Mouse (Mus musculus): ENCODE measurements around the gene Tspan2.

Gene Tspan2

DNA sequence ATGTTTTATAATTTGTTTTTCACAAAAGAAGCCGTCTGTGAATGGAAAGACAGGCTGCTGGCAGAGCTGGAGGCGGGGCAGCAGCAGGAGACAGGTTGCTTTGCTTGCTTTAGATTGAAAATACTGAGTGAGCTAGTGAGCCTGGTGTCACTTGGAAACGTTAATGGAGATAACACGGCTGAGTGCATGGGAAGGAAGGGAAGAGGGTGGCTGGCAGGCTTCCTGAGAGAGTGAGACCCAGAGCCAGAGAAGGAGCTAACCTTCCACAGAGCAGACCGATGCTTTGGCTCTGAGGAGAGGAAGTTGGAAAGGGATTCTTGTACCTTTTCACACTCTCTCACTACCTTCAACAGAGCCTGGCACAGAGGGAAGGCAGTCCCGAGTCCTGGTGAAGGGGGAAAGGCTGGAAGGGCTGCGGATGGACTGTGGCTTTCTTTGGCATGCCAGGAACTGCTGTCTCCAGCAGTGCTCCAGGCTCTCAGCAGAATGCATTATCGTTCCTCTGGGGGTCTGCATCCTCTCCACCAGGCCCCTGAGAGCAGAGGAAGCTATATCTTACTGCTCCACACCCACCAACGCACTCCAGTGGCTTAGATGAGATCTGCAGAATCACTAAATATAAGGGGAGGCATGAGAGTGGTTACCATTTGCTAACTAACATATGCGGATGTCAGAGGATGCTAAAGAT lies 29.5 kb downstream of the Tspan2 start:
- in situ Hi-C loops (cut with MboI, MseI) = no loop called here

DNA sequence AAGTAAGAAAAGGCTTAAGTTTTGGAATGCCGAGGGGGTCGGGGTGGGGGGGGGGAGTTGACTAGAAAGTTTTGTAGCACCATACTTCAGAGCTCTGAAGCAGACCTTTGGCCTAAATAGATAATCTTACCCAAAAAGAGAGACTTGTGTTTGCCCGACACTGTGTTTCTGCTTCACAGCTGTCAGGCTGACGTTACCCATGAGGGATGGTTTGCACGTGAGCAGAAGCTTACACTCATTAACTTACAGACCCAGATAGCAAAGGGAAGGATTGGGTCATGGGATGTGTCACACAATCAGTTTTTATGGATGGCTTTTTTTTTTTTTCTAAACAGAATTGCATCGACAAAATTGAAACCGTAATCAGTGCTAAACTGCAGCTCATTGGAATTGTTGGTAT lies 30.5 kb downstream of the Tspan2 start:
- in situ Hi-C loops (cut with MboI, MseI) = no loop called here

DNA sequence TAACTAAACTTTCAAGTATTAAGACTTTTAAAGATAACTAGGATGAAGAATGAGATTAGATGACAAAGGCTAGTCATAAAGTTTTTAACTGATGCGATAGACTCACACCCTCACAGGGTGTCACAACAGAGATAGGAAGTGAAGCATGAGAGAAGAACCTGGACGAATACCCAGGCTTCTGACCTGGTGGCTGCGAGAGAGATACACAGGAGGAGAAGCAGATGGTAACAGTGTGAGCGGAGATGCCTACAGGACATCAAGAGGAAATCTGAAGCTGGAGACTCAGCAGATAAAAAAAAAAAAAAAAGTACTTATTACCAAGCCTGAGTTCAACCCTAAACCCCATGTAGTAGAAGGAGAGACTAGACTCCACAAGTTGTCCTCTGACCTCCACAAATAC lies 38.7 kb downstream of the Tspan2 start:
- in situ Hi-C loops (cut with MboI, MseI) = no loop called here

DNA sequence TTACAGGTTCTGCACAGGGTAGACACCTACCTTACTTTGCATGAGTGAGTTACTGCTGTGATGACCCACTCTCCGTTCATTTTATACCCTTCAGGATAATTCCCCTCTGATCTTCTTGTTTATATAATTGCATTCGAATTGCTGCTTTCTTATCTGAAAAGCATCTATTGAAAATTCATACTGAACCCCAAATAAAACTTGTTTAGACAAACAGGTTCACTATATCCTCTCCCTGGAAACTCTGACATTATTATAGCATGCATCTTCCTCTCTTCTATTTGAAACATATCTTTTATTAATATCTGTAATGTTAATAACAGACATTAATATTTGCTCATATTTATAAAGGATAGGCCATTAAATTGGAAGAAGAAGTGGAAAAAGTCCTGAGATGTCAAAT lies 48.3 kb downstream of the Tspan2 start, which contains the start of gene Tshb:
TSS of gene Tshb (minus strand) at position 101 of the 400 bp plus-strand sequence.
- in situ Hi-C loops (cut with MboI, MseI) = no loop called here

DNA sequence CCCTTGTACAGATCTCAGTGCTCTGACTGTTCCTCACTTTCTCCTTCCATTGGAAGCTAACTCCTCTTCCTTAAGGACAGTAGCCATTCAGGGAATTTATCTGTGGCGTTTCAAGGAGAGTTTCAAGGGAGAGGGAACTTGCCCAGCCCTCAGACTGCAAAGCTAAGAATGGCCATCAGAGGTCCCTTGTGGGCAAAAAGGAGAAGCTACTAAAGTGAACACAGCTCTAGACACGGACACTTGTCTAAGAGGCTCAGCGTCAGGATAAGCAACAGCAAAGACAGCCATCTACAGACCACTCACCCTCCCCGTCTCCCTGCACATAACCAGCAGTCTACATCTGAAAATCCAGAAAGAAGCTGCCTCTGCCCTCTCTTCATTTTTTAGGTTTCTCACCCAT lies 53.0 kb downstream of the Tspan2 start:
- in situ Hi-C loops (cut with MboI, MseI) = no loop called here

DNA sequence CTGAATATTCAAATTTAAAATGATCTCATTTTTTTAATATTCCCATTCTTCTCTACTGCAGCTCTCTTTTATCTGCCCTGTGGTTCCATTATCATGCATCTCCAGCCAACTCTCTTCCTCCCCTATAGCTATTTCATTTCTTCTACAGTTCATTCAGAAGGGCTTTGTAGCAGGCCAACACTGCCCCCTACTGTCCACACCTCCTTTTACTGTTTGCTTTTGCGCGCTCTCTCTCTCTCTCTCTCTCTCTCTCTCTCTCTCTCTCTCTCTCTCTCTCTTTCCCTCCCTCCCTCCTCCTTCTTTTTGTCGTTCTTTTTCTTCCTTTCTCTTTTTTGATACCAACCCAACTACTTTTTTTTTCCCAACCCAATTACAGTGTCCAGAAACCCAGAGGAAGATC lies 69.6 kb downstream of the Tspan2 start:
- in situ Hi-C loops (cut with MboI, MseI) = loop anchor here (5.0 kb wide), 1 partner anchor 102 kb away; no protein-coding TSS in a partner anchor

DNA sequence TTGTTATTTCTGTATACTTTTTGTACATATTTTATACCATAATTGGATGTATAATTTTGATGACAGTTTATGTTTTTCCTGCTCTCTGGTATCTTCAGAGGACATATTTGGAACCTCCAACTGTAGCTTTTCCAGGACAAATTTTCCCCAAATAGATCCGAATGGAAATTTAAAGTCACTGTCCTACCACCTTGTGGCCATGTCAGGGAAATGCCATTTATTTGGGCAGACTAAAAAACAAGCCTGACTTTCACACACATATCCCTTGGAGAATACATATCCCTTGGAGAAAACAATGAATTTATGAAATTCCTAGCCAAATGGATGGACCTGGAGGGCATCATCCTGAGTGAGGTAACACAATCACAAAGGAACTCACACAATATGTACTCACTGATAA lies 108.1 kb downstream of the Tspan2 start:
- in situ Hi-C loops (cut with MboI, MseI) = no loop called here

DNA sequence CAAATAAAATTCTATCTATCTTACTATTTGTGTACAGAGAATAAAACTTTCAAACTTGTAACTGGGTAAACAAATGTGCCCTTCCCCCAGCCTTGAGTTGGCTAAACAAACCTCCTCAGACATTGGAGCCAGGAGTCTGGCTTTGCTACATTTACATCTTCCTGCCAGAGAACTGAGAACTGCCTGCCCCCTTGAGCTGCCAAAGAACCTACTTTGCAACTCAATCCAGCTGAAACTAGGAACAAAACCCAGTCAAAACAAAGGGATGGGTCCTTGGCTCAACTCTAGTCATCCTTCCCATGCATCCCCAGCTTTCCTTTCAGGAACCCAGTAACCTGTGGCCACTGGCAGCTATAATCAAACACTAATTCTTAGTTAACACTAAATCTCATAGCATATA lies 114.3 kb downstream of the Tspan2 start:
- in situ Hi-C loops (cut with MboI, MseI) = loop anchor here (5.0 kb wide), 1 partner anchor 36 kb away; no protein-coding TSS in a partner anchor

All from T-helper 2 cell (primary cell).